ENCODE assay signal across 15 mouse cellular contexts in genomic region chr3:107374948-107375664, GRCm38 (mm10). TPM values are rescaled to one million over a fixed set of nuclear protein-coding genes. Genes with fewer than 3 reads are reported as not detected.
DNase-seq lines count a peak whose midpoint lies in the region; ATAC-seq lines count a peak whose summit lies in the region.
"Had no signal": no experiment of that assay in that cellular context is flagged by ENCODE, and none has a peak within 500 bp of the region (broad histone marks: within the 10 kb centered on the region; RNA-seq: fewer than 3 reads in every experiment).

No protein-coding gene starts in this region.

- H3K9ac ChIP-seq in midbrain, embryonic 15.5 days: no peak overlapping the region
- H3K9ac ChIP-seq: embryonic facial prominence, embryonic 13.5 days had no signal

- no peaks in the 10 kb centered on the region for H3K9me3 ChIP-seq in heart, embryonic 10.5 days
- H3K9me3 ChIP-seq in midbrain, embryonic 15.5 days: no peaks in the 10 kb centered on the region
- H3K9me3 ChIP-seq: embryonic facial prominence, embryonic 13.5 days; G1E had no signal

- H3K4me2 ChIP-seq in midbrain, embryonic 15.5 days: no peak overlapping the region
- H3K4me2 ChIP-seq: embryonic facial prominence, embryonic 13.5 days had no signal

- H3K4me3 ChIP-seq in heart, embryonic 10.5 days: no peak overlapping the region
- no peak overlapping the region for H3K4me3 ChIP-seq in midbrain, embryonic 15.5 days
- H3K4me3 ChIP-seq: embryonic facial prominence, embryonic 13.5 days had no signal

- ATAC-seq in common myeloid progenitor, adult 5-6 weeks (replicated peaks; ENCODE audit: low read depth, poor library complexity, severe bottlenecking): peak; percentile 67; the same call in 1 of the 2 replicates
- peak; percentile 65; the same call in 1 of the 2 replicates for ATAC-seq in midbrain, embryonic 15.5 days (replicated peaks)
- ATAC-seq: forebrain, embryonic 16.5 days had no signal

- 12% methylated on average over 6 of the region's 6 CpGs for WGBS in heart, embryonic 10.5 days
- 17% methylated on average over 6 of the region's 6 CpGs for WGBS in midbrain, embryonic 15.5 days

- peaks cover 6% of the 10 kb centered on the region; the same call in 1 of the 2 replicates for H3K4me1 ChIP-seq in heart, embryonic 10.5 days
- 0 out of 2 replicates have a peak, but pooled peaks cover 4% of the 10 kb centered on the region for H3K4me1 ChIP-seq in midbrain, embryonic 15.5 days

- H3K27me3 ChIP-seq in heart, embryonic 10.5 days (ENCODE audit: insufficient read depth, poor library complexity, severe bottlenecking): no peaks in the 10 kb centered on the region
- no peaks in the 10 kb centered on the region for H3K27me3 ChIP-seq in midbrain, embryonic 15.5 days (replicated peaks)

- no peaks in the 10 kb centered on the region for H3K36me3 ChIP-seq in heart, embryonic 10.5 days
- no peaks in the 10 kb centered on the region for H3K36me3 ChIP-seq in midbrain, embryonic 15.5 days (replicated peaks)
- H3K36me3 ChIP-seq: embryonic facial prominence, embryonic 13.5 days; G1E had no signal

- intact Hi-C loops in heart, postnatal 10 days (cut with DNase I): no loop called here

- peak; percentile 13 for DNase-seq in adrenal gland, adult 2 months
- no peak for DNase-seq in adrenal gland, postnatal 4 days (ENCODE audit: low spot score in 2 of 2)
- peak; percentile 19 to 36 for DNase-seq in heart, postnatal 10 days
- DNase-seq in heart, embryonic 10.5 days (ENCODE audit: low spot score): no peak
- no peak for DNase-seq in right cerebral cortex, postnatal 36 days (ENCODE audit: low spot score in 2 of 2)
- no peak for DNase-seq in spleen, adult 12 weeks (ENCODE audit: low spot score)
- DNase-seq: cerebellum, adult 11 months; right cerebral cortex, adult 18-20 months; thymus, postnatal 4 days had no signal

- no peak overlapping the region for H3K27ac ChIP-seq in heart, embryonic 10.5 days
- no peak overlapping the region for H3K27ac ChIP-seq in midbrain, embryonic 15.5 days
- H3K27ac ChIP-seq: embryonic facial prominence, embryonic 13.5 days; macrophage had no signal

RNA-seq across cellular contexts. Expression of gene Rbm15, which starts 41.6 kb away (rescaled TPM):
- 10 to 100 TPM; 25.9 to 40.5 TPM for total RNA-seq in adrenal gland, adult 2 months (2021)
- 4.1 and 4.8 TPM in 2 replicates for polyA plus RNA-seq in adrenal gland, adult 2 months (2012; rRNA removed)
- total RNA-seq in adrenal gland, postnatal 4 days (2021): 10 to 100 TPM; 41.1 to 47.0 TPM
- total RNA-seq in heart, postnatal 10 days (2021): 10 to 100 TPM; 25.8 to 29.3 TPM
- 11.8 and 13.3 TPM in 2 replicates for polyA plus RNA-seq in heart, embryonic 10.5 days (2016; fragmentation: Nextera tagmentation; extraction: Ambion mirVana)
- total RNA-seq in common myeloid progenitor, adult 5-6 weeks (2017): 40.1 and 46.0 TPM in 2 replicates
- polyA plus RNA-seq in midbrain, embryonic 15.5 days (2015; fragmentation: Nextera tagmentation; extraction: Ambion mirVana): 6.8 TPM in 2 replicates

Comparison
In these comparisons a context has a peak if more than half of its experiments do, and no peak if none do; other contexts are left out.
1. DNase-seq: peak in adrenal gland, adult 2 months (single experiment) and heart, postnatal 10 days (2 of 2); none in adrenal gland, postnatal 4 days (0 of 2), heart, embryonic 10.5 days (single experiment), right cerebral cortex, postnatal 36 days (0 of 2) and spleen, adult 12 weeks (single experiment).